Mouse (Mus musculus): ENCODE data around the gene Cd151. TPM values are rescaled to one million over a fixed set of nuclear protein-coding genes. Genes with fewer than 3 reads are reported as not detected.
"Not testable (repeated sequence)": the region's sequence is repeated elsewhere in the genome, so short reads cannot be mapped to it uniquely, and the experiment has no call there.

Cd151 gene
- polyA plus RNA-seq, 1 experiment from 2014 or later = 29.7 TPM

DNA sequence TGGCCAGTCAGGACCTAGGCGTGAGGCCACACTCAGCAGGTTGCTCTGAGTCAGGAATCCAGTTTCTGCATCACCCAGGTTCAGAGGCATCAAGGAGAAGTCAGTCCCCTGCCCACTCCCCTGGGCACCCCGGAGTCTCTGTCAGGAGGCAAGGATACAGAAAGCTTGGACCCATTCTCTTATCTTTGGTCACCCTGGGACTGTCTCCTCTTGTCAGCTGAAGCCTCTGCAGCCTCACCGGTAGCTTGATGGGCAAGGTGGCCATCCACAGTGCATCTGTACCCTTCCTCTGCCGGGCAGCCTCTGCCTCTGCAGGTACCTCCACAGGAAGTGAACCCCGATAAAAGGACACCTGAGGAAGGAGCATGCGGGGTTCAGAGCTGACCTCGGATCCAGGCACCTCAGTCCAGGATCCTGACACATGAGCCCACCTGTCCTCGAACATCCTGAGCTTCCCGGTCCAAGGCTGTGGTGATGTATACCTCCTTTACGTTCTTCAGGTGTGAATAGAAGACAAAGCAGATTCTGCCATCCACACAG lies 28.0 kb upstream of the Cd151 start:
- peaks cover 48% of the 10 kb centered on the region for H3K36me3 ChIP-seq
- no peaks in the 10 kb centered on the region for H3K9me3 ChIP-seq
- DNase-seq (ENCODE audit: low spot score) = no peak
- WGBS = 97% methylated on average over 10 of the region's 10 CpGs
- H3K4me1 ChIP-seq (replicated peaks) = peaks cover 78% of the 10 kb centered on the region
- no peaks in the 10 kb centered on the region for H3K27me3 ChIP-seq (ENCODE audit: insufficient read depth, poor library complexity, severe bottlenecking)
- H3K4me3 ChIP-seq = no peak overlapping the region
- H3K27ac ChIP-seq = no peak overlapping the region

DNA sequence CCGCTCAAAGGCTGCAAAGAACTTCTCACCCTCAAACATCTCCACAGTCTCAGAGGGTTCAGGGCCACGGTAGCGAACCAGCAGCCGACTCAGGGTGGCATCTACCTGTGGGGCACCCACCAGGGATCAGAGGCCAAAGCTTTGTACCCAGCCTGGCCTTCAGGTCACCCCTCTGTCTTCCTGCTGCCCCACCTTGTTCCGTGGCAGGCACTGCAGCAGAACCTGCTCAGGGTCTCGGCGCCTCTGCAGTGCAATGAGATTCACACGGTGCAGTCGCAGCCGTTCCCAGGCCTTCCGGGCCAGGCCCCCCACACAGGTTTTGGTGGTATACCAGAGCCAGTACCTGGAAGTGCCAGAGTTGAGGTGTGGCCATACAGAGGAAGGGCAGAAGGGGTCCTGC lies 27.4 kb upstream of the Cd151 start:
- no peak for DNase-seq (ENCODE audit: low spot score)
- H3K36me3 ChIP-seq = peaks cover 48% of the 10 kb centered on the region

DNA sequence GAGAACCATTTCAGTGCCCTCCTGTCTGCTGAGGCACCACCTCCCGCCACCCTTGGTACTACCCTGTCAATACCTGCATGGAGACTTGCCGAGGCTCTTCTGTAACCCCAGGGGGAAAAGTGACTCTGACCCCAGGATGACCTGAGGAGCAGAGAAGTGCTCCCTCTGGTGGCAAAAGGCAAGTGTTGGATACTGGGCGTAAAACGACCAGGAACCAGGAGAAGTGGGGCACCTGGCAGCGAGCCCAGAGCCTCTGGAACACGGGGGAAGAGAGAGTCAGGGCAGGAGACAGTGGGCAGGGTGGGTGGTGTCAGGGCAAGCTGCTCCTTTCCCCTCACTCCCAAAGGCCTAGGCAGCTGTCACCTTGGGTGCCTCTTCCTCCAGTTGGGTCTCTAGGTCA lies 26.6 kb upstream of the Cd151 start:
- Histone ChIP-seq H3K4me3 (no peak overlapping the region), H3K4me1 (replicated peaks) (peaks cover 67% of the 10 kb centered on the region), H3K9me3 (no peaks in the 10 kb centered on the region), H3K27me3 (ENCODE audit: insufficient read depth, poor library complexity, severe bottlenecking) (no peaks in the 10 kb centered on the region), H3K36me3 (peaks cover 48% of the 10 kb centered on the region), H3K27ac (no peak overlapping the region)
- DNase-seq (ENCODE audit: low spot score) = no peak
- 41% methylated on average over 6 of the region's 6 CpGs for WGBS

More for the DNA sequence above, 27.4 kb upstream of the Cd151 start:
- WGBS = 95% methylated on average over 11 of the region's 11 CpGs
- Histone ChIP-seq H3K4me3 (no peak overlapping the region), H3K27ac (no peak overlapping the region), H3K9me3 (no peaks in the 10 kb centered on the region), H3K4me1 (replicated peaks) (peaks cover 75% of the 10 kb centered on the region), H3K27me3 (ENCODE audit: insufficient read depth, poor library complexity, severe bottlenecking) (no peaks in the 10 kb centered on the region)

DNA sequence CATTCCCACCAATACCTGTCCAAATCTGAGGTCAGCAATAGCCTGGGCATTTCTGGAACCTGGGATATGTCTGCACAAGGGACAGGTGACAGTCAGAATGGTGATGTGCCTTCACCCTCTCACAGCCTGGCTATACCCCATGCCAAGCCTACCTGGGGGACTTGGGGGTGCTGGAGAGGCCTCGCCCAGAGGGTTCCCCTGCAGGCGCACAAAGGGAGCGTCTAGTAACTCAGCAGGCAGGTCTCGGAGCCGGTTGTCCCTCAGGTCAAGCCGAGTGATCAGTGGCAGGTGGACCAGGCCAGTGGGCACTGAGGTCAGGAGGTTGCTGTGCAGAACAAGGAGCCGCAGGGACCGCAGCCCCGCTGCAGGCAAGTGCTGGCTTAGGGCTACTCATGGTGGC lies 25.7 kb upstream of the Cd151 start:
- peaks cover 48% of the 10 kb centered on the region for H3K36me3 ChIP-seq
- WGBS = 92% methylated on average over 9 of the region's 9 CpGs
- H3K9me3 ChIP-seq = no peaks in the 10 kb centered on the region
- no peak for DNase-seq (ENCODE audit: low spot score)
- 0 out of 2 replicates have a peak overlapping the region, but pooled peaks have one; percentile 86 for H3K27ac ChIP-seq
- H3K4me3 ChIP-seq = peak overlapping the region; percentile 60; the same call in 1 of the 2 replicates
- H3K4me1 ChIP-seq (replicated peaks) = peaks cover 58% of the 10 kb centered on the region
- H3K27me3 ChIP-seq (ENCODE audit: insufficient read depth, poor library complexity, severe bottlenecking) = no peaks in the 10 kb centered on the region

DNA sequence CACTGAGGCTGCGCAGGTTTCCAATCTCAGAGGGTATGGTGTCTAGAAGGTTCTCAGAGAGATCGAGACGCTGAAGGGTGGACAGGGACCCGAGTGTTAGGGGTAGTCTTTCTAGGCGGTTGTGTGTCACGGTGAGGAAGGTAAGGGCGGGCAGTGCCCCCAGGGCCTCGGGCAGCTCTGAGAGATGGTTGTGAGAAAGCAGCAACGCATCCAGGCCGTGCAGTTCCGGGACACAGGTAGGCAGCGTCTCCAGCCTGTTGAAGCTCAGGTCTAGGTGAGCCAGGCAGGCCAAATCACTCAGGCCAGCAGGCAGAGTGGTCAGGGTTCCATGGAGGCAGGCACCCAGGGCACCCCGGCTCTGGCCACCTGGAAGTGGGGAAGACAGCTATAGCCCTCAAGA lies 25.0 kb upstream of the Cd151 start:
- H3K27me3 ChIP-seq (ENCODE audit: insufficient read depth, poor library complexity, severe bottlenecking) = no peaks in the 10 kb centered on the region
- H3K4me1 ChIP-seq (replicated peaks) = peaks cover 51% of the 10 kb centered on the region
- H3K36me3 ChIP-seq = peaks cover 48% of the 10 kb centered on the region
- 93% methylated on average over 13 of the region's 13 CpGs for WGBS
- H3K27ac ChIP-seq = peak overlapping the region; percentile 86
- no peak for DNase-seq (ENCODE audit: low spot score)
- H3K4me3 ChIP-seq = peak overlapping the region; percentile 60
- H3K9me3 ChIP-seq = no peaks in the 10 kb centered on the region

GRCm38 (mm10) chr7:141443081-141443821 lies 23.9 kb upstream of the Cd151 start:
- Histone ChIP-seq H3K9me3 (no peaks in the 10 kb centered on the region), H3K4me3 (peak overlapping the region; percentile 60), H3K27ac (peak overlapping the region; percentile 86), H3K36me3 (peaks cover 44% of the 10 kb centered on the region), H3K4me1 (replicated peaks) (peaks cover 47% of the 10 kb centered on the region), H3K27me3 (ENCODE audit: insufficient read depth, poor library complexity, severe bottlenecking) (no peaks in the 10 kb centered on the region)
- 28% methylated on average over 12 of the region's 12 CpGs for WGBS
- DNase-seq (ENCODE audit: low spot score) = peak; percentile 62

GRCm38 (mm10) chr7:141443828-141444237 lies 23.4 kb upstream of the Cd151 start, which contains the start of gene Pidd1:
TSS of gene Pidd1 (minus strand) at chr7:141444025.
- H3K4me1 ChIP-seq (replicated peaks) = peaks cover 53% of the 10 kb centered on the region
- peak; percentile 79 for DNase-seq (ENCODE audit: low spot score)
- H3K27ac ChIP-seq = peak within 1 kb of the TSS; percentile 86
- no peaks in the 10 kb centered on the region for H3K9me3 ChIP-seq
- H3K4me3 ChIP-seq = peak within 1 kb of the TSS; percentile 60
- H3K36me3 ChIP-seq = peaks cover 44% of the 10 kb centered on the region
- under 1% methylated on average over 25 of the region's 25 CpGs for WGBS
- no peaks in the 10 kb centered on the region for H3K27me3 ChIP-seq (ENCODE audit: insufficient read depth, poor library complexity, severe bottlenecking)

DNA sequence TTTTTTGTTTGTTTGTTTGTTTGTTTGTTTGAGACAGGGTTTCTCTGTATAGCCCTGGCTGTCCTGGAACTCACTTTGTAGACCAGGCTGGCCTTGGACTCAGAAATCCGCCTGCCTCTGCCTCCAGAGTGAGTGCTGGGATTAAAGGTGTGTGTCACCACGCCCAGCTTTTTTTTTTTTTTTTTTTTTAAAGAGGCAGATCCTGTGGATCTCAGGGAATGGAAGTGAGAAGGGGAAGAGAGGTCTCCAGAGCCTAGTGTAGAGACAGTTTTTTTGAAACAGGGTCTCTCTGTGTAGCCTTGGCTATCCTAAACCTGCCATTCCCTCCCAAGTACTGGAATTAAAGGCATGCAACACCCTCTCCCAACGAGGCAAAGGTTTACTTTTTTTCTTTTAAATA lies 20.8 kb upstream of the Cd151 start:
- H3K4me3 ChIP-seq = peak overlapping the region; percentile 67; the same call in 1 of the 2 replicates

DNA sequence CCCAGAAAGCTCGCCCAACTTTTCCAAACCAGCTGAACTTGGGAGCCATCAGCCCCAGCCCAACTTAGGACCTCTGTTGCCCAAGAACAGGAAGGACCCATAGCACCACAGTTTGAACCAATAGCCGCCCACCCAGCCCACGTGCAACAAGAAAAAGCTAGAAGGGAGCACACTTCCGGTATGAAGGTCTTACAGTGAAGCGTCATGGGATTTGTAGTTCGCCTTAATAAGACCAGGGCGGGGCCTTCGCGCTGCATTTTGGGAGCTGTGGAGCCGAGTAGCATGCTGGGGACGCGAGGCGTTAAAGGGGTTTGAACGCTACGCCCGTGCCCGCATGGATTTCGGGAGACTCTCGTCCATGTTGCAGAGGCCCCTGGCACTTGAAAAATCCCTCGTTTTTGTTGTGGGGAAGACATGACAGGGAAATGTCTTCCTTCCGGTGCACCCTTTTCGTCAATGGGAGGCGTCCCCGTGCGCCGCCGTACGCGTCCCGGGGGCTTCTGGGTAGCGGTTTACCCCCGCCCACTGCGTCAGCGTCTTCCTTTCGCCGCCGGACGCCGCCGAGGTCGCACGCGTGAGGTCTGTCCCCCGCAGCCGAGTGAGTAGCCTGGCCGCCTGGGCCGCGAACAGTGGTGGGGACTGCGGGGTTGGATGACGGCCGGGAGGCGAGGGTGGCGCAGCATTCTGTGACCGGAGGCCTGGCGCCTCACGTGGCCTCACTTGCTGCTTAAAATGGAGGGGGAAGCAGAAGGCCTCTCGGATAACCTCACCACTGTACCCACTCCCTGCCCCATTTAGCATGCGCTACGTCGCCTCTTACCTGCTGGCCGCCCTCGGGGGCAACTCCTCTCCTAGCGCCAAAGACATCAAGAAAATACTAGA lies 19.8 kb upstream of the Cd151 start, which contains the start of gene Rplp2:
Gene Rplp2 (plus strand): TSS at position 261 of the 882 bp plus-strand sequence.
- Histone ChIP-seq H3K4me3 (peak within 1 kb of the TSS; percentile 67), H3K36me3 (peaks cover 44% of the 10 kb centered on the region), H3K4me1 (replicated peaks) (peaks cover 36% of the 10 kb centered on the region), H3K27ac (peak within 1 kb of the TSS; percentile 96), H3K27me3 (ENCODE audit: insufficient read depth, poor library complexity, severe bottlenecking) (no peaks in the 10 kb centered on the region), H3K9me3 (no peaks in the 10 kb centered on the region)
- peak; percentile 95 for DNase-seq (ENCODE audit: low spot score)
- WGBS = under 1% methylated on average over 63 of the region's 63 CpGs

More for the DNA sequence above, 20.8 kb upstream of the Cd151 start:
- DNase-seq (ENCODE audit: low spot score); H3K9me3 ChIP-seq; H3K27me3 ChIP-seq (ENCODE audit: insufficient read depth, poor library complexity, severe bottlenecking): not testable (repeated sequence)
- H3K27ac ChIP-seq = peak overlapping the region; percentile 96; the same call in 1 of the 2 replicates
- H3K4me1 ChIP-seq (replicated peaks) = peaks cover 46% of the 10 kb centered on the region
- WGBS = 86% methylated on average over 3 of the region's 3 CpGs
- peaks cover 44% of the 10 kb centered on the region for H3K36me3 ChIP-seq

- H3K9me3 ChIP-seq = no peaks in the 10 kb centered on the region
- peaks cover 6% of the 10 kb centered on the region for H3K27me3 ChIP-seq (ENCODE audit: insufficient read depth, poor library complexity, severe bottlenecking)
- H3K4me1 ChIP-seq (replicated peaks) = peaks cover 42% of the 10 kb centered on the region
- no peak for DNase-seq (ENCODE audit: low spot score)
- H3K27ac ChIP-seq = no peak overlapping the region
- no peak overlapping the region for H3K4me3 ChIP-seq
- peaks cover 43% of the 10 kb centered on the region for H3K36me3 ChIP-seq
Measured at GRCm38 (mm10) chr7:141451928-141452327, 15.3 kb upstream of the Cd151 start.

DNA sequence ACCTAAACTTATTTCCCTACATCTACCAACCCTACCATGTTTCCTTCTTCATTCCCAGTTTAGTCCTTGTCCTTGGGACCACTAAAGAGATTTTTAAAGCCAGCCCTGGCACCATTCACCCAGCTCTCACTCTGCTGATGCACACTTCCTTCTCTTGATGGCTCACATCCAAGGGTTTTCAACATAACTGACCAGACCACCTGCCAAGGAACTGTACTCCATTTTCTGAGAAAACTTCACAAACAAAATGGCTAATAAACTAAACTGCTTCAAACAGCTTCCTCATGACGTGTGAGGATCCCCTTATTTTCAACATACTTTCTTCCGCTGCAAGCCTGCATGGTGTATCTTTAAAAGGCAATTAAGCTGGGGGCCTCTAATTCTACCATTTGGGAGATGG lies 13.6 kb upstream of the Cd151 start:
- Histone ChIP-seq H3K9me3 (no peaks in the 10 kb centered on the region), H3K4me3 (no peak overlapping the region), H3K27me3 (ENCODE audit: insufficient read depth, poor library complexity, severe bottlenecking) (peaks cover 21% of the 10 kb centered on the region), H3K4me1 (replicated peaks) (peaks cover 43% of the 10 kb centered on the region), H3K36me3 (peaks cover 48% of the 10 kb centered on the region), H3K27ac (no peak overlapping the region)
- WGBS = 82% methylated on average over 2 of the region's 2 CpGs
- DNase-seq (ENCODE audit: low spot score) = no peak

DNA sequence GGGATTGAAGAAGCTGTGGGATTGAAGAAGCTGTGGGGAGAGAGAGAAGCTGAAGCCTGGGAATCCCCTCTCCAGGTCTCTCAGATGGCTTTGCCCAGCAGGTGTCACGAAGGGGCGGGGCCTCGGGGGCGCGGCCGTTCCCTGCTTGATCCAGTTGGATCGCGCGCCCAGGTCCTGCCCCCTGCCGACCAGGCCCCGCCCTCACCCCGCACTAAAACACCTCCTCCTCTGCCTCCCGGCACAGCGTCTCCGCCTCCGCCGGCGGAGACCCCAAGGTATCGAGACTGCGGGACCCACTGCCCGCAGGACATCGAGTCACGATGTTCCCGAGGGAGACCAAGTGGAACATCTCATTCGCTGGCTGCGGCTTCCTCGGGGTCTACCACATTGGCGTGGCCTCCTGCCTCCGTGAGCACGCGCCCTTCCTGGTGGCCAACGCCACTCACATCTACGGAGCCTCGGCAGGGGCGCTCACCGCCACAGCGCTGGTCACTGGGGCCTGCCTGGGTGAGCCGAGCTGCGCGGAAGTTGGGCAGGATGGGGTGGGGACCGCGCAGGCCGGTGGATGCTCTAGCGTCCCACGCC lies 12.1 kb upstream of the Cd151 start, which contains the start of gene Pnpla2:
Gene Pnpla2 (plus strand): TSS at position 232 of the 585 bp plus-strand sequence.
- Histone ChIP-seq H3K9me3 (no peaks in the 10 kb centered on the region), H3K4me1 (replicated peaks) (peaks cover 35% of the 10 kb centered on the region), H3K36me3 (peaks cover 45% of the 10 kb centered on the region), H3K27me3 (ENCODE audit: insufficient read depth, poor library complexity, severe bottlenecking) (peaks cover 35% of the 10 kb centered on the region), H3K27ac (peak within 1 kb of the TSS; percentile 87), H3K4me3 (peak within 1 kb of the TSS; percentile 80)
- WGBS = under 1% methylated on average over 45 of the region's 45 CpGs
- DNase-seq (ENCODE audit: low spot score) = peak; percentile 89
